Mouse (Mus musculus) liver, adult 2 months (tissue): ENCODE measurements at regions not wholly inside any gene's neighbourhood (a gene's known extent, or its start where the extent isn't known, plus 50 kb on each side); places are given as distances from the start of the nearest gene placed in this dataset.

Experiments
- CTCF ChIP-seq: fragments of 200-500 bp; IDR thresholded peaks from 2 replicates; pipeline ENCODE4 v1.5.1; 2011; ENCODE audit warnings: low read depth, low read length, control low read depth
- POLR2A ChIP-seq: fragments of 200-500 bp; IDR thresholded peaks from 2 replicates; pipeline ENCODE4 v1.6.1; 2011; ENCODE audit warnings: low read length, control low read depth; ENCODE audit not compliant: insufficient read depth; ENCODE audit errors: extremely low read depth

DNA sequence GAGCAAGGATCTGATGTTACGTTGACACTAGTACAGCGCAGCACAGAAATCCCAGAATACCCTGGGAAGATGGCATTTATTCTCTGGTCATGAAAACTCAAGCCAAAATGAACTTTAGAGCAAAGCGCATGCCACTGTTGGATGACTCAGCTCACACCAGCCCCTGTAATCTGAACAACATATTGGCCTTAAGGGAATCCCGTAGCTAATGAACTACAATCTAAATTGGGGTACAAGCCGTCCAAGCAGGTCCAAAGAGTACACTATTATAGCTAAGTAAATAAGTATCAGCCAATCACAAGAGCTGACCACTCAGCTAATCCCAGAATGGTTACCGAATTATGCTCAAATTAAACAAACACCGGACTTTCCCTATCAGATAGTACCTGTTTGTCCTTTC, 62.0 kb upstream of the Acsl1 start:
- TF ChIP-seq CTCF, result no peak
- TF ChIP-seq POLR2A, result no peak
